Mouse (Mus musculus) 416B (cell line): ENCODE data around the gene Olfr671.
"Not testable (repeated sequence)": the region's sequence is repeated elsewhere in the genome, so short reads cannot be mapped to it uniquely, and the experiment has no call there.

Experiments used
- DNase-seq: peaks from one replicate; pipeline ENCODE4 v3.0.0; 2011; ENCODE audit warnings: low read depth

Olfr671 gene

GRCm38 (mm10) chr7:104979026-104979425, at the start of gene Olfr671:
Gene Olfr671, minus strand, starts transcription at chr7:104979126.
- no peak for DNase-seq

GRCm38 (mm10) chr7:105028360-105028759, 49.4 kb upstream of the Olfr671 start, which contains the start of gene Olfr675:
Gene Olfr675, minus strand, starts transcription at chr7:105028460.
- no peak for DNase-seq

GRCm38 (mm10) chr7:105022530-105022929, 43.6 kb upstream of the Olfr671 start:
- peak; percentile 43 for DNase-seq

GRCm38 (mm10) chr7:105001929-105002328, 23.0 kb upstream of the Olfr671 start, which contains the start of gene Olfr672:
Gene Olfr672, minus strand, starts transcription at chr7:105002029.
- DNase-seq, result no peak

GRCm38 (mm10) chr7:104972507-104972906, 6.4 kb downstream of the Olfr671 start:
- DNase-seq, result peak; percentile 26

- DNase-seq, result no peak
These were observed 16.4 kb downstream of the Olfr671 start, which contains the start of gene Olfr670 for GRCm38 (mm10) chr7:104962520-104962919. Gene Olfr670, minus strand, starts transcription at chr7:104962620.

- DNase-seq, result not testable (repeated sequence)
These were observed 28.7 kb downstream of the Olfr671 start for GRCm38 (mm10) chr7:104950234-104950633.

- no peak for DNase-seq
These were observed 45.0 kb downstream of the Olfr671 start, which contains the start of gene Olfr669 for GRCm38 (mm10) chr7:104933940-104934339. Gene Olfr669, plus strand, starts transcription at chr7:104934240.

GRCm38 (mm10) chr7:104927957-104928356, 51.0 kb downstream of the Olfr671 start, which contains the start of gene Olfr668:
Gene Olfr668, minus strand, starts transcription at chr7:104928057.
- no peak for DNase-seq
